Mouse (Mus musculus) inflammation-experienced regulatory T-cells, adult 16 weeks (primary cell): ENCODE measurements around the gene Snx15. TPM values are rescaled to one million over a fixed set of nuclear protein-coding genes. Genes with fewer than 3 reads are reported as not detected.

ENCODE experiments used
- polyA plus RNA-seq: library from polyadenylated mRNA; unstranded; fragments of 100-300 nt; shearing (Covaris generic); gene quantifications from one replicate; pipeline ENCODE4 v1.2.1, GENCODE M21; 2017

Gene Snx15
- polyA plus RNA-seq: 43.1 TPM

DNA sequence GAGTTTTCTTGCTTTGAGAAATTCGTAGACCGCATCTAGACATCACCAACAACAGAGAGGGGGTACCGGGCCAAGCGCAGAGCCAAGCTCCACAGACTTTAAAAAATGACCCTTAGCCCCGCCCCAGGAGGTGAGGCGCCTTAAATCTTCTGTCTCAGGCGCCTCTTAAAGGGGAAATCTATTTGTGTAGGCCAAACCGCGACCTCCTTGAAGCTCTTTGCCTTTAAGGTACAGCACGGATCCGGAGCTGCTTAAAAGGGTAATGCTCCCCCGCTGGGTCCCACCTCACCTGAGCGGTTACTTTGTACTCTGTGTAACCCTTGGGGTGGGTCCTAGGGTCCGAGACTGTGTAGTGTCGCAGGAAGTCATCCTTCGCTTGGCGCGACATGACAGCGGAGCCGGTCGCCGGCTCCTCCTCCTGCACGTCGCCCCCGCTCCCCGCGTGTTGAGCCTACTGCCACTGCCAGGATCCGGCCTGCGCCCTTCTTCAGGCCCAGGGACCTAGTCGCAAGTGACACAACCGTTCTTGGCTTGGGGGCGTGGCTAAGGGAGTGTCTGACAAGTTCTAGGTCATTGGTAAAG lies at the start of gene Snx15:
Gene Snx15, minus strand, starts transcription at position 545 of the 582 bp plus-strand sequence.

DNA sequence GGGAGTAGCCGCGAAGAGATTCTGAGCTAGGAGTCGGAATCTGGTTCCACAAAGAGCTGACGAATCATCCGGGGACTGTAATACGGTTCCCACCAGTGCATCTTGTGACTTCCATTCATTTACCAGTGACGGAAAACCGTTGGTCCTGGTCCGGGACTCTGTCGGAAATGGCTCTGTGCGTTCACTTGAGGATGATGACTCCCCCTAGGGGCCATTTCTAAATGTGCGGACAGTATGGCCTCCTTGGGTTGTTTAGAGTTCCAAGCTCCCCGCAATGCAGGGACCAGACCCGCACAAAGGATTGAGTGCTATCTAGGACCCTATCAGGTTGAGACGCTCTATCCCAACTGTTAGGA lies 13.3 kb upstream of the Snx15 start, which contains the start of gene Arl2:
Gene Arl2, minus strand, starts transcription at position 155 of the 356 bp plus-strand sequence.

DNA sequence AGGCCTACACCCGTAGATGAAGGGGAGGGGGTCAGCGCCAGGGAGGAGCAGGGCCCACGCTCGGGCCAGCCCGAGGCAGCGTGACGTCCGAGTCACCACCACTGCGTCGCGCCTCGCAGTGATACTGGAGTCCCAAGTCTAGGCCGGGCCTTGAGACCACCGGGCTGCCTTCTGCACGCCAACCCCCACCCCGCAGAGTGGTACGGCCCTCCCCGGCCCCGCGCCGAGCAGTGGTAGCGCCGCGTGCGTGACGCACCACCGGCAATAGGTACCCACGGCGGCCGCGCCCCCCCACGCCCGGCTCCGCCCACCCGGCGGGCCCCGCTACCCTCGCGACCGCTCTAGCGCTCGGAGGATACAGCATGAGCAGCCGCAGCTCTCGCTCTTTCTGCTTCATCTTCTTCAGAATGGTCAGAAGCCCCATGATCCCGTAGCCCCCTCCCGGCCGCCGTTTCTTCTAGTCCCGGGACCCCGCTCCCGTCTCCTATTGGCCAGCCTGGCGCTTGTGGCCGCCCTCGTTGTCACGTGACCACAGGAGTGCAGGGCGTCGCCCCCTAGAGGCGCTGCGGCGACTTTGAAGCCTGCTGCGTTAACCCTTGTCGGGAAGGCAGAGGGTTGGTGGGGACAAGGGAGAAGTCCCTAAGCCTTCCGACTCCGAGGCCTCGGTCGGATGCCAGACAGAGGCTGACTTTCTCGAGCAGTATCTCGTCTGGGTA lies 12.7 kb upstream of the Snx15 start, which contains the start of gene Batf2:
Gene Batf2, plus strand, starts transcription at position 306 of the 716 bp plus-strand sequence.

DNA sequence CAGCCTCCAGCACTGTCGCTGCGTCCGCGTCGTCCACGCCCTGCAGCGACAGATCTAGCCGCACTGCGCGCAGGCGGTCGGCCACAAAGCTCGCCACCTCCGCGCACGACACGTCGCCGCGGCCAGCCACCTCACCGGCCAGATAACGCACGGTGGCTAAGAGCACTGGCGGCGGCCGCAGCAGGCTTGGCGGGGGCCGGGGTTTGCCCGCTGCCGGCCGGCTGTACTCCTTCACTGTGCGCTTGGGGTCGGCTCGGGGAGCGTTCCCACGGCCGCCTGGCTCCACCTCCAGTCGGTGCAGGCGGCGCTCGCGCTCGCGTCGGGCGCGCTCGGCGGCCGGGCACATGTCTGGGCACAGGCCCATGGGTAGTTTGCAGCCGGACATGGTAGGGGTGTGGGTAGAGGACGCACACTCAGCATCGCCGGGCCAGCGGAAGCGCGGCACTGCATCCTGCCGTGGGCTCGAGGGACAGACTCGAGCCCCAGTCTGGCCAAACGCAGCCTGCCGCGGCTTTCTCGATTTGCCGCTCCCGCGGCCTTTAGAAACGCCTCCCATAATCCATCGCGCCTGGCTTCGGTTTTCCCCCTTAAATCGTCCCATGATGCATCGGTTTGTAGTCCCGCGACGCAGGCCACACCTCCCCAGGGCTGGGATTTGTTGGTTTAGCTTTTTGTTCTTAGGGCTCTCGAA lies 10.0 kb downstream of the Snx15 start, which contains the start of gene Sac3d1:
Gene Sac3d1, minus strand, starts transcription at position 665 of the 691 bp plus-strand sequence.

DNA sequence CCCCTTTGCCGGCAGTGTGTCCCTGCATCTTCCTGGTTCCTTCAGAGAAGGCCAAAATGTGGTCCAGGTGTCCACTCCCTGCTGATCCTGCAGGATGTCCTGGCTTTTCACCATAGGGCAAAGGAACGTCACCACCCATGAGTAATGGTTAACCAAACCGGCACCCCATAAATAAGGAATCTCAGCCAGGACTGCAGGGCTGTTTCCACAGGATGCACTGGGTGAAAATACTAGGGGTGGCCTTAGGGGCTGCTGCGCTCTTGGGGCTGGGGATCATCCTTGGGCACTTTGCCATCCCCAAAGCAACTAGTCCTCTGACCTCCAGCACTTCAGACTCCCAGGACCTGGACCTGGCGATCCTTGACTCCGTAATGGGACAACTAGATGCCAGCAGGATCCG lies 22.5 kb downstream of the Snx15 start, which contains the start of gene Naaladl1:
Gene Naaladl1, plus strand, starts transcription at position 197 of the 400 bp plus-strand sequence.

GRCm38 (mm10) chr19:6094119-6094518 lies 34.0 kb downstream of the Snx15 start, which contains the start of gene AC131692.1:
AC131692.1 (plus strand) TSS chr19:6094419.

GRCm38 (mm10) chr19:6084478-6085248 lies 43.4 kb downstream of the Snx15 start, which contains the start of the genes Zfpl1 and Cdca5:
Zfpl1 (minus strand) TSS chr19:6084956.
Cdca5 (plus strand) TSS chr19:6084983.

DNA sequence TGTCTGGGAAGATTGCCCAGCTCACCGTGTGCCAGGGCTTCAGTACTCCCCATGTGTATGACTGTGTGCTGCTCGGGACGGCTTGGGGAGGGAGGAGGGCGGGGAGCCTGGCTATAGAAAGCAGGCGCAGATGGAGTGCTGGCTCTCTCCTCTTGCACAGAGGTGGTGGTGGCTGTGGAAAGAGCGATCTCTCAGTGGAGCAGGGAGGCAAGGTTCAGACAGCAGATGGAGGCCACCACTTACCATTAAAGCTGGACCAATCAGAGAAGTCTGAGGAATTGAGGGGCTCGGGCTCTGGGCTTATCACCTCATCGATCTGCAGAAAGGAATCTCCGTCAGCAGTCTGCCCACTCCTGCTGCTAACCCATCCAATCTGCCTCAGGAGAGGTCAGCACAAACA lies 45.9 kb downstream of the Snx15 start, which contains the start of gene Gm28374:
Gene Gm28374, minus strand, starts transcription at position 101 of the 400 bp plus-strand sequence.

GRCm38 (mm10) chr19:6079983-6080480 lies 48.1 kb downstream of the Snx15 start, which contains the start of gene Tmem262:
Tmem262 (plus strand) TSS chr19:6080033.

DNA sequence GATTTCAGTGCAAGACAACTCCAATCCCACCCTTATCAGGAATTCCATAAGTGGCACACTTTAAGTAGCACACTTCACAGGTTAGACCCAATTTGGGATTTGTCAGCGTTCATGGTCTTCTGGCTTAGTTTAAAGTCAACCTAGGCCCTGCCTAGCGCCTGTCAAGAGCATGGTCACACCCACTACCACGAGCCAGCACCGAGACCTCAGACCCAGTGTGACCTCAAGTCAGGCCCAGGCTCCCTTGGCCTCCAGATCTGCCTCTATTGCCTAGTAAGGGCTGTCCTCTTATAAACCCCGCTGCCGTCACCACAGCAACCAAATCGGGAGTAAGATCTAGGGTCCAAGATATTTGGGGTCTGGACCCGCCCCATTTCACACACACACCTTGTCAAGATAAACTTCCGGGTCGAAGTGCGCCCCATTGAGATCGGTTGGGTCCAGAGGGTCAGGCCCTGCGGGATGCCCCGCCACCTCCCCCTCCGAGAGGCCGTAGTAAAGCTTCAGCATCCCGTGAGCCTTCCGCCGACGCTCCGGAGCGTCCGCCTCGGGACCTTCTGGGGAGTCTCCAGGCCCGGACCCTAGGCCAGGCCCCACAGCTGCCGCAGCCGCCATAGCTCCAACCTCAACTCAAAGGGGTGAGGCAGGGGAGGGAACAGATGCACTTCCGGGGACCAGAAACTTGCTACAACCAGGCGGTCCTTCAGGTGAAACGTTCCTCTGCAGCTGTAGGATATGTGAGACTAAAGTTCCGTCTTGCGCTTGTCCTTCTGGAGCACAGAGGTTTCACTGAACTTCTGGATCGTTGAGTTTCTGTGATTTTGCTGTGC lies 51.3 kb downstream of the Snx15 start, which contains the start of gene Vps51:
Gene Vps51, minus strand, starts transcription at position 668 of the 830 bp plus-strand sequence.

Other genes with a start within 250 kb of the Snx15 start
- 0.65 TPM for gene Tigd3, start 234.2 kb downstream of the Snx15 start, polyA plus RNA-seq
- gene Dpf2, start 215.3 kb downstream of the Snx15 start, polyA plus RNA-seq: 210 TPM
- 0.34 TPM for gene Cdc42ep2, start 203.5 kb downstream of the Snx15 start, polyA plus RNA-seq
- gene Pola2, start 164.1 kb downstream of the Snx15 start, polyA plus RNA-seq: 56.4 TPM
- not detected for gene Slc22a20, start 142.2 kb downstream of the Snx15 start, polyA plus RNA-seq
- gene Capn1, start 112.4 kb downstream of the Snx15 start, polyA plus RNA-seq: 71.0 TPM
- gene Syvn1, start 81.7 kb downstream of the Snx15 start, polyA plus RNA-seq: 63.0 TPM
- gene Mrpl49, start 70.5 kb downstream of the Snx15 start, polyA plus RNA-seq: 56.0 TPM
- 820 TPM for gene Fau, start 70.5 kb downstream of the Snx15 start, polyA plus RNA-seq
- gene Znhit2, start 67.1 kb downstream of the Snx15 start, polyA plus RNA-seq: 10.9 TPM
- gene Tm7sf2, start 59.9 kb downstream of the Snx15 start, polyA plus RNA-seq: 20.5 TPM
- 98.9 TPM for gene Vps51, start 51.1 kb downstream of the Snx15 start, polyA plus RNA-seq
- gene Tmem262, start 48.3 kb downstream of the Snx15 start, polyA plus RNA-seq: not detected
- 0.73 TPM for gene Gm28374, start 46.0 kb downstream of the Snx15 start, polyA plus RNA-seq
- 53.7 TPM for gene Zfpl1, start 43.3 kb downstream of the Snx15 start, polyA plus RNA-seq
- gene Cdca5, start 43.3 kb downstream of the Snx15 start, polyA plus RNA-seq: 5.6 TPM
- not detected for gene AC131692.1, start 33.9 kb downstream of the Snx15 start, polyA plus RNA-seq
- gene Naaladl1, start 22.5 kb downstream of the Snx15 start, polyA plus RNA-seq: not detected
- 2.7 TPM for gene Sac3d1, start 9.7 kb downstream of the Snx15 start, polyA plus RNA-seq
- gene Batf2, start 12.7 kb upstream of the Snx15 start, polyA plus RNA-seq: not detected
- gene Arl2, start 13.2 kb upstream of the Snx15 start, polyA plus RNA-seq: 25.0 TPM
- gene Majin, start 56.1 kb upstream of the Snx15 start, polyA plus RNA-seq: 0.28 TPM
- not detected for gene Gpha2, start 98.1 kb upstream of the Snx15 start, polyA plus RNA-seq
- gene Ppp2r5b, start 107.6 kb upstream of the Snx15 start, polyA plus RNA-seq: 14.8 TPM
- gene Atg2a, start 113.4 kb upstream of the Snx15 start, polyA plus RNA-seq: 48.1 TPM
- 25.5 TPM for gene Ehd1, start 148.4 kb upstream of the Snx15 start, polyA plus RNA-seq
- 0.37 TPM for gene Cdc42bpg, start 178.2 kb upstream of the Snx15 start, polyA plus RNA-seq
- gene Men1, start 206.7 kb upstream of the Snx15 start, polyA plus RNA-seq: 78.5 TPM
- gene Map4k2, start 212.8 kb upstream of the Snx15 start, polyA plus RNA-seq: 113 TPM
- 249 TPM for gene Sf1, start 235.4 kb upstream of the Snx15 start, polyA plus RNA-seq